Mouse (Mus musculus) intestine, embryonic 15.5 days (tissue): ENCODE measurements around the gene C8g. TPM values are rescaled to one million over a fixed set of nuclear protein-coding genes. Genes with fewer than 3 reads are reported as not detected.
A peak's percentile ranks its signal among the peaks of the same experiment; 100 is the strongest.

Source experiments
- ATAC-seq: fragments of 200-750 bp; cut with Nextera tagmentation; 2 replicates; pipeline ENCODE4 v1.8.0; 2017; ENCODE audit warnings: moderate TSS enrichment, moderate library complexity
- H3K27ac ChIP-seq: fragments of 300-500 bp; sonication (generic); 2 replicates; pipeline ENCODE4 v1.5.1; 2015; ENCODE audit warnings: mild to moderate bottlenecking, inconsistent platforms
- H3K27me3 ChIP-seq: fragments of 300-500 bp; sonication (generic); replicated peaks from 2 replicates; pipeline ENCODE4 v1.6.1; 2015; ENCODE audit warnings: inconsistent platforms
- H3K36me3 ChIP-seq: fragments of 300-500 bp; sonication (generic); 2 replicates; pipeline ENCODE4 v1.6.1; 2015; ENCODE audit warnings: inconsistent platforms
- H3K4me1 ChIP-seq: fragments of 300-500 bp; sonication (generic); replicated peaks from 2 replicates; pipeline ENCODE4 v1.6.1; 2015; ENCODE audit warnings: inconsistent platforms
- H3K4me2 ChIP-seq: fragments of 300-500 bp; sonication (generic); replicated peaks from 2 replicates; pipeline ENCODE4 v1.6.1; 2015; ENCODE audit warnings: mild to moderate bottlenecking, inconsistent platforms
- H3K4me3 ChIP-seq: fragments of 300-500 bp; sonication (generic); replicated peaks from 2 replicates; pipeline ENCODE4 v1.5.1; 2015; ENCODE audit warnings: inconsistent platforms
- H3K9ac ChIP-seq: fragments of 300-500 bp; sonication (generic); 2 replicates; pipeline ENCODE4 v1.6.1; 2015; ENCODE audit warnings: inconsistent platforms
- H3K9me3 ChIP-seq: fragments of 300-500 bp; sonication (generic); 2 replicates; pipeline ENCODE4 v1.6.1; 2016; ENCODE audit warnings: inconsistent platforms
- WGBS: fragments of 180-500 bp; shearing (Covaris S2); methylation state at CpG from one replicate; pipeline ENCODE4 v1.1.7; 2015; 5-methylcytosine and 5-hydroxymethylcytosine counted together
- polyA plus RNA-seq: library from polyadenylated mRNA; unstranded; fragments of >200 nt; fragmentation: Nextera tagmentation; extraction: Ambion mirVana; gene quantifications from 2 replicates; pipeline ENCODE4 v1.2.1, GENCODE M21; 2015

C8g gene
- polyA plus RNA-seq, 1 experiment from 2014 or later, result 5.4 TPM

GRCm38 (mm10) chr2:25533707-25534106 lies 32.2 kb upstream of the C8g start:
- WGBS, result 88% methylated on average over 2 of the region's 2 CpGs
- no peak overlapping the region for H3K4me2 ChIP-seq
- no peak overlapping the region for H3K4me3 ChIP-seq
- H3K9me3 ChIP-seq, result no peaks in the 10 kb centered on the region
- H3K4me1 ChIP-seq, result no peaks in the 10 kb centered on the region
- peaks cover 34% of the 10 kb centered on the region for H3K36me3 ChIP-seq
- no peaks in the 10 kb centered on the region for H3K27me3 ChIP-seq
- ATAC-seq, result no peak
- no peak overlapping the region for H3K27ac ChIP-seq
- no peak overlapping the region for H3K9ac ChIP-seq

GRCm38 (mm10) chr2:25526510-25527302 lies 25.2 kb upstream of the C8g start:
- Histone ChIP-seq H3K9me3 (no peaks in the 10 kb centered on the region), H3K4me3 (no peak overlapping the region), H3K36me3 (peaks cover 66% of the 10 kb centered on the region), H3K4me1 (no peaks in the 10 kb centered on the region), H3K27ac (no peak overlapping the region), H3K27me3 (no peaks in the 10 kb centered on the region), H3K4me2 (no peak overlapping the region), H3K9ac (no peak overlapping the region)
- 88% methylated on average over 9 of the region's 9 CpGs for WGBS
- ATAC-seq, result no peak

- Histone ChIP-seq H3K27me3 (no peaks in the 10 kb centered on the region), H3K36me3 (peaks cover 6% of the 10 kb centered on the region), H3K4me2 (no peak overlapping the region), H3K9me3 (no peaks in the 10 kb centered on the region), H3K27ac (no peak overlapping the region), H3K9ac (no peak overlapping the region), H3K4me3 (no peak overlapping the region), H3K4me1 (no peaks in the 10 kb centered on the region)
- 72% methylated on average over 3 of the region's 3 CpGs for WGBS
- no peak for ATAC-seq
These were observed 8.4 kb upstream of the C8g start for GRCm38 (mm10) chr2:25509912-25510311.

- Histone ChIP-seq H3K4me3 (no peak overlapping the region), H3K36me3 (peaks cover 7% of the 10 kb centered on the region), H3K4me1 (peaks cover 9% of the 10 kb centered on the region), H3K27ac (no peak overlapping the region), H3K4me2 (no peak overlapping the region), H3K9me3 (no peaks in the 10 kb centered on the region), H3K9ac (no peak overlapping the region), H3K27me3 (no peaks in the 10 kb centered on the region)
- no peak for ATAC-seq
- 37% methylated on average over 5 of the region's 5 CpGs for WGBS
These were observed 5.4 kb upstream of the C8g start for GRCm38 (mm10) chr2:25506964-25507363.

- WGBS, result 88% methylated on average over 4 of the region's 4 CpGs
These were observed 4.3 kb upstream of the C8g start for GRCm38 (mm10) chr2:25505860-25506259.

GRCm38 (mm10) chr2:25505000-25505399 lies 3.5 kb upstream of the C8g start:
- Histone ChIP-seq H3K36me3 (peaks cover 7% of the 10 kb centered on the region), H3K27me3 (no peaks in the 10 kb centered on the region), H3K4me1 (peaks cover 19% of the 10 kb centered on the region), H3K4me3 (no peak overlapping the region), H3K9ac (0 out of 2 replicates have a peak overlapping the region, but pooled peaks have one; percentile 1), H3K9me3 (no peaks in the 10 kb centered on the region), H3K4me2 (no peak overlapping the region), H3K27ac (no peak overlapping the region)
- no peak for ATAC-seq
- WGBS, result 92% methylated on average over 1 of the region's 1 CpGs

More at GRCm38 (mm10) chr2:25505860-25506259, 4.3 kb upstream of the C8g start:
- Histone ChIP-seq H3K4me2 (no peak overlapping the region), H3K9ac (no peak overlapping the region), H3K4me1 (peaks cover 16% of the 10 kb centered on the region), H3K36me3 (peaks cover 7% of the 10 kb centered on the region), H3K27ac (no peak overlapping the region), H3K4me3 (no peak overlapping the region), H3K27me3 (no peaks in the 10 kb centered on the region), H3K9me3 (no peaks in the 10 kb centered on the region)
- no peak for ATAC-seq

- H3K9ac ChIP-seq, result no peak overlapping the region
- H3K27ac ChIP-seq, result no peak overlapping the region
- H3K9me3 ChIP-seq, result no peaks in the 10 kb centered on the region
- 92% methylated on average over 19 of the region's 19 CpGs for WGBS
- H3K27me3 ChIP-seq, result no peaks in the 10 kb centered on the region
- no peak overlapping the region for H3K4me3 ChIP-seq
- H3K36me3 ChIP-seq, result peaks cover 7% of the 10 kb centered on the region
- peaks cover 22% of the 10 kb centered on the region for H3K4me1 ChIP-seq
- ATAC-seq, result no peak
- H3K4me2 ChIP-seq, result no peak overlapping the region
These were observed 3.0 kb upstream of the C8g start for GRCm38 (mm10) chr2:25504538-25504937.

GRCm38 (mm10) chr2:25502726-25503125 lies 1.2 kb upstream of the C8g start:
- peaks cover 7% of the 10 kb centered on the region for H3K36me3 ChIP-seq
- ATAC-seq, result peak; percentile 33
- H3K9me3 ChIP-seq, result no peaks in the 10 kb centered on the region
- H3K4me2 ChIP-seq, result peak overlapping the region; percentile 84; the same call in 1 of the 2 replicates
- H3K4me3 ChIP-seq, result no peak overlapping the region
- no peak overlapping the region for H3K9ac ChIP-seq
- peaks cover 22% of the 10 kb centered on the region for H3K4me1 ChIP-seq
- 71% methylated on average over 3 of the region's 3 CpGs for WGBS
- H3K27ac ChIP-seq, result 0 out of 2 replicates have a peak overlapping the region, but pooled peaks have one; percentile 14
- H3K27me3 ChIP-seq, result no peaks in the 10 kb centered on the region

GRCm38 (mm10) chr2:25500576-25501405 lies 728 bp downstream of the C8g start, which contains the start of gene Fbxw5:
Fbxw5 (plus strand) TSS chr2:25500750.
- ATAC-seq, result peak; percentile 86
- Histone ChIP-seq H3K9ac (peak within 1 kb of the TSS; percentile 87), H3K4me2 (peak within 1 kb of the TSS; percentile 84), H3K4me1 (peaks cover 27% of the 10 kb centered on the region), H3K27ac (peak within 1 kb of the TSS; percentile 44; the same call in 1 of the 2 replicates), H3K9me3 (no peaks in the 10 kb centered on the region), H3K4me3 (peak within 1 kb of the TSS; percentile 68), H3K27me3 (no peaks in the 10 kb centered on the region), H3K36me3 (peaks cover 7% of the 10 kb centered on the region)
- WGBS, result 1% methylated on average over 40 of the region's 44 CpGs

GRCm38 (mm10) chr2:25500071-25500575 lies 1.4 kb downstream of the C8g start:
- H3K9ac ChIP-seq, result peak overlapping the region; percentile 45
- 68% methylated on average over 6 of the region's 6 CpGs for WGBS
- 0 out of 2 replicates have a peak overlapping the region, but pooled peaks have one; percentile 44 for H3K27ac ChIP-seq
- peaks cover 3% of the 10 kb centered on the region for H3K36me3 ChIP-seq
- peak overlapping the region; percentile 68 for H3K4me3 ChIP-seq
- peaks cover 27% of the 10 kb centered on the region for H3K4me1 ChIP-seq
- peak; percentile 12 for ATAC-seq
- H3K27me3 ChIP-seq, result no peaks in the 10 kb centered on the region
- H3K4me2 ChIP-seq, result peak overlapping the region; percentile 71
- no peaks in the 10 kb centered on the region for H3K9me3 ChIP-seq

- Histone ChIP-seq H3K4me1 (peaks cover 27% of the 10 kb centered on the region), H3K27ac (peak overlapping the region; percentile 58; the same call in 1 of the 2 replicates), H3K27me3 (no peaks in the 10 kb centered on the region), H3K9ac (no peak overlapping the region), H3K36me3 (no peaks in the 10 kb centered on the region), H3K9me3 (no peaks in the 10 kb centered on the region), H3K4me2 (no peak overlapping the region), H3K4me3 (no peak overlapping the region)
- 68% methylated on average over 15 of the region's 15 CpGs for WGBS
- ATAC-seq, result no peak
These were observed 2.7 kb downstream of the C8g start for GRCm38 (mm10) chr2:25498622-25499478.
